Mouse (Mus musculus): Measurements from ENCODE around the gene Cdkn1a.
"Not testable (repeated sequence)": the region's sequence is repeated elsewhere in the genome, so short reads cannot be mapped to it uniquely, and the experiment has no call there.

Cdkn1a gene

GRCm38 (mm10) chr17:29059581-29059980 lies 31.2 kb upstream of the Cdkn1a start:
- no peak for DNase-seq (ENCODE audit: low spot score)

- DNase-seq (ENCODE audit: low spot score): no peak
Observed at GRCm38 (mm10) chr17:29060946-29061345, 29.8 kb upstream of the Cdkn1a start.

GRCm38 (mm10) chr17:29062119-29063035 lies 28.4 kb upstream of the Cdkn1a start:
- no peak for DNase-seq (ENCODE audit: low spot score)

- DNase-seq (ENCODE audit: low spot score): no peak
Observed at GRCm38 (mm10) chr17:29063121-29063987, 27.4 kb upstream of the Cdkn1a start.

GRCm38 (mm10) chr17:29063988-29064285 lies 26.8 kb upstream of the Cdkn1a start:
- DNase-seq (ENCODE audit: low spot score): no peak

GRCm38 (mm10) chr17:29065245-29065940 lies 25.4 kb upstream of the Cdkn1a start:
- DNase-seq (ENCODE audit: low spot score): no peak

- no peak for DNase-seq (ENCODE audit: low spot score)
Observed at GRCm38 (mm10) chr17:29065971-29066370, 24.8 kb upstream of the Cdkn1a start.

GRCm38 (mm10) chr17:29067416-29067815 lies 23.4 kb upstream of the Cdkn1a start:
- not testable (repeated sequence) for DNase-seq (ENCODE audit: low spot score)

GRCm38 (mm10) chr17:29067847-29068246 lies 22.9 kb upstream of the Cdkn1a start:
- DNase-seq (ENCODE audit: low spot score): no peak

GRCm38 (mm10) chr17:29069063-29069462 lies 21.7 kb upstream of the Cdkn1a start:
- no peak for DNase-seq (ENCODE audit: low spot score)

- DNase-seq (ENCODE audit: low spot score): no peak
Observed at GRCm38 (mm10) chr17:29071820-29072219, 19.0 kb upstream of the Cdkn1a start.

GRCm38 (mm10) chr17:29072701-29073307 lies 18.0 kb upstream of the Cdkn1a start:
- no peak for DNase-seq (ENCODE audit: low spot score)

GRCm38 (mm10) chr17:29073313-29073712 lies 17.5 kb upstream of the Cdkn1a start:
- DNase-seq (ENCODE audit: low spot score): no peak

- no peak for DNase-seq (ENCODE audit: low spot score)
Observed at GRCm38 (mm10) chr17:29074085-29074484, 16.7 kb upstream of the Cdkn1a start.

GRCm38 (mm10) chr17:29076235-29076634 lies 14.5 kb upstream of the Cdkn1a start:
- DNase-seq (ENCODE audit: low spot score): no peak

- DNase-seq (ENCODE audit: low spot score): peak; percentile 55
Observed at GRCm38 (mm10) chr17:29077786-29078509, 12.8 kb upstream of the Cdkn1a start.

- DNase-seq (ENCODE audit: low spot score): peak; percentile 63
Observed at GRCm38 (mm10) chr17:29078519-29079383, 12.0 kb upstream of the Cdkn1a start.

GRCm38 (mm10) chr17:29080758-29081617 lies 9.8 kb upstream of the Cdkn1a start:
- no peak for DNase-seq (ENCODE audit: low spot score)

All from layer of hippocampus, adult 11-12 months (tissue).